Mouse (Mus musculus) limb, embryonic 11.5 days (tissue): ENCODE data around the gene Rnd3. TPM values are rescaled to one million over a fixed set of nuclear protein-coding genes. Genes with fewer than 3 reads are reported as not detected.

Experiments
- ATAC-seq: fragments of 200-750 bp; cut with Nextera tagmentation; 2 replicates; pipeline ENCODE4 v1.8.0; 2017; ENCODE audit warnings: low read depth; ENCODE audit not compliant: insufficient number of reproducible peaks, low FRiP score, low TSS enrichment
- DNase-seq: peaks from one replicate; pipeline ENCODE4 v3.0.0-alpha.2; 2015; ENCODE audit warnings: low spot score
- H3K27ac ChIP-seq: fragments of 300-500 bp; sonication (generic); replicated peaks from 2 replicates; pipeline ENCODE4 v1.5.1; 2014; ENCODE audit warnings: low read depth, mild to moderate bottlenecking, low read length
- H3K27me3 ChIP-seq: fragments of 300-500 bp; sonication (generic); 2 replicates; pipeline ENCODE4 v1.6.1; 2014; ENCODE audit warnings: mild to moderate bottlenecking, low read length, mixed read lengths; ENCODE audit not compliant: control insufficient read depth, insufficient read depth
- H3K36me3 ChIP-seq: fragments of 300-500 bp; sonication (generic); 2 replicates; pipeline ENCODE4 v1.6.1; 2014; ENCODE audit warnings: mild to moderate bottlenecking, low read length, moderate library complexity, mixed read lengths; ENCODE audit not compliant: control insufficient read depth, insufficient read depth
- H3K4me1 ChIP-seq: fragments of 300-500 bp; sonication (generic); 2 replicates; pipeline ENCODE4 v1.6.1; 2014; ENCODE audit warnings: low read length, mixed read lengths; ENCODE audit not compliant: control insufficient read depth, insufficient read depth
- H3K4me2 ChIP-seq: fragments of 300-500 bp; sonication (generic); 2 replicates; pipeline ENCODE4 v1.6.1; 2014; ENCODE audit warnings: low read depth, mild to moderate bottlenecking, moderate library complexity; ENCODE audit not compliant: severe bottlenecking
- H3K4me3 ChIP-seq: fragments of 300-500 bp; sonication (generic); 2 replicates; pipeline ENCODE4 v1.5.1; 2014; ENCODE audit warnings: low read depth, low read length
- H3K9ac ChIP-seq: fragments of 300-500 bp; sonication (generic); 2 replicates; pipeline ENCODE4 v1.6.1; 2014; ENCODE audit warnings: mild to moderate bottlenecking, low read length
- H3K9me3 ChIP-seq: fragments of 300-500 bp; sonication (generic); 2 replicates; pipeline ENCODE4 v1.6.1; 2016; ENCODE audit warnings: low read length; ENCODE audit not compliant: control insufficient read depth
- WGBS: fragments of 180-500 bp; shearing (Covaris S2); extraction: QIAGEN DNeasy Blood & Tissue Kit; methylation state at CpG from one replicate; pipeline ENCODE4 v1.1.7; 2014; 5-methylcytosine and 5-hydroxymethylcytosine counted together
- polyA plus RNA-seq: library from polyadenylated mRNA; unstranded; fragments of >200 nt; fragmentation: Nextera tagmentation; extraction: Ambion mirVana; gene quantifications from 2 replicates; pipeline ENCODE4 v1.2.1, GENCODE M21; 2014

Gene Rnd3
- polyA plus RNA-seq, 1 experiment from 2014 or later, result 136 TPM

- Histone ChIP-seq H3K27ac (no peak overlapping the region), H3K4me2 (no peak overlapping the region), H3K36me3 (no peaks in the 10 kb centered on the region), H3K4me3 (no peak overlapping the region), H3K9me3 (no peaks in the 10 kb centered on the region), H3K27me3 (no peaks in the 10 kb centered on the region), H3K4me1 (no peaks in the 10 kb centered on the region), H3K9ac (no peak overlapping the region)
- 25% methylated on average over 4 of the region's 4 CpGs for WGBS
- no peak for ATAC-seq
- DNase-seq, result no peak
Observed at GRCm38 (mm10) chr2:51101187-51101586, 47.7 kb downstream of the Rnd3 start.

GRCm38 (mm10) chr2:51099987-51100386 is 48.9 kb downstream of the Rnd3 start:
- Histone ChIP-seq H3K27ac (no peak overlapping the region), H3K9me3 (no peaks in the 10 kb centered on the region), H3K27me3 (no peaks in the 10 kb centered on the region), H3K4me1 (no peaks in the 10 kb centered on the region), H3K36me3 (no peaks in the 10 kb centered on the region), H3K4me2 (no peak overlapping the region), H3K9ac (no peak overlapping the region), H3K4me3 (no peak overlapping the region)
- ATAC-seq, result no peak
- DNase-seq, result no peak
- 79% methylated on average over 9 of the region's 9 CpGs for WGBS

GRCm38 (mm10) chr2:51099240-51099639 is 49.7 kb downstream of the Rnd3 start:
- Histone ChIP-seq H3K9ac (no peak overlapping the region), H3K36me3 (no peaks in the 10 kb centered on the region), H3K27me3 (no peaks in the 10 kb centered on the region), H3K9me3 (no peaks in the 10 kb centered on the region), H3K4me3 (no peak overlapping the region), H3K27ac (no peak overlapping the region), H3K4me2 (no peak overlapping the region), H3K4me1 (no peaks in the 10 kb centered on the region)
- 76% methylated on average over 1 of the region's 1 CpGs for WGBS
- DNase-seq (no peak), ATAC-seq (no peak)

- Histone ChIP-seq H3K9me3 (no peaks in the 10 kb centered on the region), H3K9ac (no peak overlapping the region), H3K4me2 (no peak overlapping the region), H3K4me1 (no peaks in the 10 kb centered on the region; the same call in 1 of the 2 replicates), H3K36me3 (no peaks in the 10 kb centered on the region), H3K27ac (no peak overlapping the region), H3K4me3 (no peak overlapping the region), H3K27me3 (no peaks in the 10 kb centered on the region)
- ATAC-seq (no peak), DNase-seq (no peak)
- 87% methylated on average over 7 of the region's 7 CpGs for WGBS
Observed at GRCm38 (mm10) chr2:51090688-51091087, 58.2 kb downstream of the Rnd3 start.

GRCm38 (mm10) chr2:51090049-51090448 is 58.9 kb downstream of the Rnd3 start:
- DNase-seq, result no peak
- Histone ChIP-seq H3K9ac (no peak overlapping the region), H3K27ac (no peak overlapping the region), H3K9me3 (no peaks in the 10 kb centered on the region), H3K36me3 (no peaks in the 10 kb centered on the region), H3K4me2 (no peak overlapping the region), H3K4me1 (no peaks in the 10 kb centered on the region; the same call in 1 of the 2 replicates), H3K4me3 (no peak overlapping the region), H3K27me3 (no peaks in the 10 kb centered on the region)
- no peak for ATAC-seq
- 29% methylated on average over 8 of the region's 8 CpGs for WGBS

GRCm38 (mm10) chr2:51088843-51089573 is 59.9 kb downstream of the Rnd3 start:
- ATAC-seq, result no peak
- Histone ChIP-seq H3K4me3 (no peak overlapping the region), H3K27ac (no peak overlapping the region), H3K4me2 (no peak overlapping the region), H3K27me3 (no peaks in the 10 kb centered on the region), H3K9ac (no peak overlapping the region), H3K4me1 (no peaks in the 10 kb centered on the region; the same call in 1 of the 2 replicates), H3K9me3 (no peaks in the 10 kb centered on the region), H3K36me3 (no peaks in the 10 kb centered on the region)
- DNase-seq, result no peak
- WGBS, result 88% methylated on average over 11 of the region's 11 CpGs

GRCm38 (mm10) chr2:51088123-51088453 is 60.8 kb downstream of the Rnd3 start:
- H3K4me2 ChIP-seq, result no peak overlapping the region
- H3K9ac ChIP-seq, result no peak overlapping the region
- H3K4me1 ChIP-seq, result no peaks in the 10 kb centered on the region; the same call in 1 of the 2 replicates
- H3K27me3 ChIP-seq, result no peaks in the 10 kb centered on the region
- no peaks in the 10 kb centered on the region for H3K9me3 ChIP-seq
- no peak overlapping the region for H3K4me3 ChIP-seq
- DNase-seq (no peak), ATAC-seq (no peak)
- H3K27ac ChIP-seq, result no peak overlapping the region
- 86% methylated on average over 3 of the region's 3 CpGs for WGBS
- no peaks in the 10 kb centered on the region for H3K36me3 ChIP-seq

GRCm38 (mm10) chr2:51087307-51088122 is 61.4 kb downstream of the Rnd3 start:
- ATAC-seq (no peak), DNase-seq (no peak)
- no peaks in the 10 kb centered on the region for H3K9me3 ChIP-seq
- no peak overlapping the region for H3K9ac ChIP-seq
- no peak overlapping the region for H3K27ac ChIP-seq
- H3K36me3 ChIP-seq, result no peaks in the 10 kb centered on the region
- H3K4me1 ChIP-seq, result no peaks in the 10 kb centered on the region; the same call in 1 of the 2 replicates
- no peak overlapping the region for H3K4me2 ChIP-seq
- no peak overlapping the region for H3K4me3 ChIP-seq
- WGBS, result 65% methylated on average over 12 of the region's 12 CpGs
- no peaks in the 10 kb centered on the region for H3K27me3 ChIP-seq
